Mouse (Mus musculus) fibroblast of lung, adult 2 months (primary cell): ENCODE results near the gene Lrguk.

Source experiments
- DNase-seq: peaks from one replicate; pipeline ENCODE4 v3.0.0-alpha.2; 2011; ENCODE audit warnings: low read depth

The Lrguk gene

GRCm38 (mm10) chr6:34176111-34176863 is 147.0 kb downstream of the Lrguk start:
- DNase-seq, result no peak

- peak; percentile 95 for DNase-seq
These were observed 147.6 kb downstream of the Lrguk start, which contains the start of gene Slc35b4 for GRCm38 (mm10) chr6:34176864-34177247. Slc35b4 (minus strand) TSS chr6:34177111.

GRCm38 (mm10) chr6:34179007-34179406 is 149.8 kb downstream of the Lrguk start:
- DNase-seq, result no peak

- DNase-seq, result no peak
These were observed 150.7 kb downstream of the Lrguk start for GRCm38 (mm10) chr6:34179911-34180310.

- no peak for DNase-seq
These were observed 152.7 kb downstream of the Lrguk start for GRCm38 (mm10) chr6:34181961-34182360.

- DNase-seq, result no peak
These were observed 154.1 kb downstream of the Lrguk start for GRCm38 (mm10) chr6:34183326-34183725.
